Mouse (Mus musculus) megakaryocyte, embryonic 14.5 days (primary cell): ENCODE results near the gene Usp42. TPM values are rescaled to one million over a fixed set of nuclear protein-coding genes. Genes with fewer than 3 reads are reported as not detected.

Experiments
- H3K27me3 ChIP-seq: replicated peaks from 2 replicates; pipeline ENCODE3; 2012; ENCODE audit warnings: inconsistent platforms
- H3K36me3 ChIP-seq: replicated peaks from 2 replicates; pipeline ENCODE3; 2012; ENCODE audit warnings: low read length, inconsistent platforms, mixed read lengths
- H3K4me1 ChIP-seq: 2 replicates; pipeline ENCODE4 v1.6.1; 2012; ENCODE audit warnings: inconsistent platforms
- H3K4me3 ChIP-seq: replicated peaks from 2 replicates; pipeline ENCODE3; 2012; ENCODE audit warnings: moderate library complexity, mild to moderate bottlenecking, inconsistent platforms
- H3K9me3 ChIP-seq: 2 replicates; pipeline ENCODE4 v1.6.1; 2012; ENCODE audit warnings: inconsistent platforms
- FLI1 ChIP-seq: IDR thresholded peaks from 2 replicates; pipeline ENCODE4 v1.6.1; 2012; ENCODE audit warnings: low read length, inconsistent platforms, mixed read lengths
- GATA1 ChIP-seq: IDR thresholded peaks from 3 replicates; pipeline ENCODE4 v1.6.1; 2012; ENCODE audit warnings: mixed read lengths, low read length, inconsistent platforms, borderline replicate concordance
- polyA plus RNA-seq: library from polyadenylated mRNA; stranded (reverse); fragments of >175 nt; gene quantifications from 2 replicates; pipeline ENCODE4 v1.2.3, GENCODE M21; 2012; ENCODE audit warnings: low replicate concordance; ENCODE audit not compliant: insufficient read depth

Usp42 gene
- polyA plus RNA-seq, 1 experiment, result 8.2 TPM

GRCm38 (mm10) chr5:143670740-143671415 lies 61.2 kb downstream of the Usp42 start:
- H3K36me3 ChIP-seq, result no peaks in the 10 kb centered on the region
- peaks cover 77% of the 10 kb centered on the region for H3K4me1 ChIP-seq
- TF ChIP-seq GATA1 (no peak), FLI1 (no peak)
- H3K27me3 ChIP-seq, result no peaks in the 10 kb centered on the region
- H3K9me3 ChIP-seq, result no peaks in the 10 kb centered on the region
- H3K4me3 ChIP-seq, result no peak overlapping the region

DNA sequence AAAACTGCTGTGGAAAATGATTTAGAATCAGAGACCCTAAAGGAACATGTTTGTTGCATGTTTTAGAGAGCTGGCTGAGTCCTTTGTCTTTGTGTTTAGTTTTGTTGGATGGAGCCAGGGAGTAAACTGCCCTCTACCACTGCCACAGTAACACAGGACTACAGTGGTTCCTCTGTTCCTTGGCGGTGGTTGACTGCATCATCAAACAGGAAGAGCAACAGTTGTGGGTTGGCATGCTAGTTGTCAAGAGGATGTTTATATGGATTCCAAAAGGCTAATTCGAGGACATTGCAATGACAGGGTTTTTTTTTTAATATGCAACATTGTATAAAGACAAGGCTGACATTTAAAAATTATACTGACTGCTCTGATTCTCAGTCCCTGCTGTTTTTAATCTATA lies 62.2 kb downstream of the Usp42 start:
- Histone ChIP-seq H3K36me3 (no peaks in the 10 kb centered on the region), H3K4me3 (peak overlapping the region; percentile 50), H3K4me1 (peaks cover 77% of the 10 kb centered on the region), H3K27me3 (no peaks in the 10 kb centered on the region), H3K9me3 (no peaks in the 10 kb centered on the region)
- TF ChIP-seq FLI1, result no peak
- no peak for TF ChIP-seq GATA1

DNA sequence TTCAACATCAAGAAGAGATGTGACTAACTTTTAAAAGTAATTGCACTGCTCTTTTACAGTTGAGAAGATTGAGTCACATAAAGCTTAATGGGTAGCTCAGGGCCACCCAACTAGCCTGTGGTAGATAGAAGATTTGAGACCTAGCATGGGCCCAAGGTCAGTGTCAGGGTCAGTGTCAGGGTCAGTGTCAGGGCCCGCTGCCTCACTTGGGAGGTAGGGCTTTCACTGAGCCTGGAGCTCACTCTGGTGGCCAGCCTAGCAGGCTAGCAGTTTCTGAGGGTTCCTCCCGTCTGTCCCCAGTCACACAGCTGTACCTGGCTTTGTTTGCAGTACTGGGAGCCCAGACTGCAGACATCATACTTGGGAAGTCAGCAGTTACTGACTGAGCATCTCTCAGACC lies 62.7 kb downstream of the Usp42 start:
- Histone ChIP-seq H3K27me3 (no peaks in the 10 kb centered on the region), H3K4me3 (no peak overlapping the region), H3K4me1 (peaks cover 72% of the 10 kb centered on the region), H3K9me3 (no peaks in the 10 kb centered on the region), H3K36me3 (no peaks in the 10 kb centered on the region)
- TF ChIP-seq GATA1, result no peak
- TF ChIP-seq FLI1, result no peak

DNA sequence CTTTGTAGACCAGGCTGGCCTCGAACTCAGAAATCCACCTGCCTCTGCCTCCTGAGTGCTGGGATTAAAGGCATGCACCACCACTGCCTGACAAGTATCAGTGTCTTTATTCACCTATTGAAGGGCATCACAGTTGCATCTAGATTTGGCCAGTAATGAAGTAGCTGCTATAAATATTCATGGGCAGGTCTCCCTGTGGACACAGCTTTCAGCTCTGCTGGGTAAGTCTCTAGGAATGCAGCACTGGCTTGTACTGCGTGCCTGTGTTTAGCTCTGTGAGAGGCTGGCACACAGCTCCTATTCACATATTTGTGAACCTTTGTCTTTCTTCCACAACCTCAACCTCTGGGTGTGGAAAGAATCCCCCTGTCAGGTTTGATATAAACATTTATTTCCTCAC lies 63.2 kb downstream of the Usp42 start:
- Histone ChIP-seq H3K4me1 (peaks cover 67% of the 10 kb centered on the region), H3K36me3 (no peaks in the 10 kb centered on the region), H3K4me3 (no peak overlapping the region), H3K27me3 (no peaks in the 10 kb centered on the region), H3K9me3 (no peaks in the 10 kb centered on the region)
- TF ChIP-seq FLI1 (no peak), GATA1 (no peak)

- no peak overlapping the region for H3K4me3 ChIP-seq
- TF ChIP-seq FLI1, result no peak
- TF ChIP-seq GATA1, result no peak
- peaks cover 52% of the 10 kb centered on the region for H3K4me1 ChIP-seq
- no peaks in the 10 kb centered on the region for H3K36me3 ChIP-seq
- no peaks in the 10 kb centered on the region for H3K27me3 ChIP-seq
- H3K9me3 ChIP-seq, result no peaks in the 10 kb centered on the region
These were observed 66.1 kb downstream of the Usp42 start for GRCm38 (mm10) chr5:143666015-143666414.

GRCm38 (mm10) chr5:143665561-143665960 lies 66.5 kb downstream of the Usp42 start:
- TF ChIP-seq FLI1 (no peak), GATA1 (no peak)
- H3K4me1 ChIP-seq, result peaks cover 48% of the 10 kb centered on the region
- H3K9me3 ChIP-seq, result no peaks in the 10 kb centered on the region
- H3K4me3 ChIP-seq, result no peak overlapping the region
- no peaks in the 10 kb centered on the region for H3K27me3 ChIP-seq
- no peaks in the 10 kb centered on the region for H3K36me3 ChIP-seq

GRCm38 (mm10) chr5:143663074-143663687 lies 68.9 kb downstream of the Usp42 start:
- TF ChIP-seq FLI1 (no peak), GATA1 (no peak)
- Histone ChIP-seq H3K9me3 (no peaks in the 10 kb centered on the region), H3K4me1 (peaks cover 45% of the 10 kb centered on the region), H3K27me3 (no peaks in the 10 kb centered on the region), H3K4me3 (no peak overlapping the region), H3K36me3 (peaks cover 2% of the 10 kb centered on the region)

Other genes with a start within 250 kb of the Usp42 start
- gene Rac1, start 204.2 kb downstream of the Usp42 start, polyA plus RNA-seq, result 176 and 178 TPM in 2 replicates
- 4.7 and 5.8 TPM in 2 replicates for gene Cyth3, start 109.8 kb downstream of the Usp42 start, polyA plus RNA-seq
- gene Eif2ak1, start 85.5 kb upstream of the Usp42 start, polyA plus RNA-seq, result 12.5 and 17.8 TPM in 2 replicates
- not detected in 2 replicates for gene Ankrd61, start 165.4 kb upstream of the Usp42 start, polyA plus RNA-seq
- gene Aimp2, start 177.6 kb upstream of the Usp42 start, polyA plus RNA-seq, result 23.9 and 30.8 TPM in 2 replicates
- gene Pms2, start 177.7 kb upstream of the Usp42 start, polyA plus RNA-seq, result 0.35 and 1.1 TPM in 2 replicates
- gene Gm42421, start 195.9 kb upstream of the Usp42 start, polyA plus RNA-seq, result not detected in 2 replicates
- not detected in 2 replicates for gene Rsph10b, start 200.8 kb upstream of the Usp42 start, polyA plus RNA-seq